Mouse (Mus musculus) heart, postnatal 25 days (tissue): ENCODE results near the gene Fam114a1. TPM values are rescaled to one million over a fixed set of nuclear protein-coding genes. Genes with fewer than 3 reads are reported as not detected.
A peak's percentile ranks its signal among the peaks of the same experiment; 100 is the strongest.

ENCODE experiments used
- DNase-seq: peaks from one replicate; pipeline ENCODE4 v3.0.0; 2022; ENCODE audit warnings: low spot score
- intact Hi-C: fragments of 180-260 bp; cut with DNase I; formaldehyde crosslinking; loops from one replicate; pipeline ENCODE4 v1.15.1; 2025
- total RNA-seq, 2 experiments: library from RNA; stranded (reverse); gene quantifications; 2 replicates each; pipeline ENCODE4 v1.2.3; 2021

The Fam114a1 gene
- total RNA-seq, 2 experiments from 2014 or later = 19.1 to 19.4 TPM

DNA sequence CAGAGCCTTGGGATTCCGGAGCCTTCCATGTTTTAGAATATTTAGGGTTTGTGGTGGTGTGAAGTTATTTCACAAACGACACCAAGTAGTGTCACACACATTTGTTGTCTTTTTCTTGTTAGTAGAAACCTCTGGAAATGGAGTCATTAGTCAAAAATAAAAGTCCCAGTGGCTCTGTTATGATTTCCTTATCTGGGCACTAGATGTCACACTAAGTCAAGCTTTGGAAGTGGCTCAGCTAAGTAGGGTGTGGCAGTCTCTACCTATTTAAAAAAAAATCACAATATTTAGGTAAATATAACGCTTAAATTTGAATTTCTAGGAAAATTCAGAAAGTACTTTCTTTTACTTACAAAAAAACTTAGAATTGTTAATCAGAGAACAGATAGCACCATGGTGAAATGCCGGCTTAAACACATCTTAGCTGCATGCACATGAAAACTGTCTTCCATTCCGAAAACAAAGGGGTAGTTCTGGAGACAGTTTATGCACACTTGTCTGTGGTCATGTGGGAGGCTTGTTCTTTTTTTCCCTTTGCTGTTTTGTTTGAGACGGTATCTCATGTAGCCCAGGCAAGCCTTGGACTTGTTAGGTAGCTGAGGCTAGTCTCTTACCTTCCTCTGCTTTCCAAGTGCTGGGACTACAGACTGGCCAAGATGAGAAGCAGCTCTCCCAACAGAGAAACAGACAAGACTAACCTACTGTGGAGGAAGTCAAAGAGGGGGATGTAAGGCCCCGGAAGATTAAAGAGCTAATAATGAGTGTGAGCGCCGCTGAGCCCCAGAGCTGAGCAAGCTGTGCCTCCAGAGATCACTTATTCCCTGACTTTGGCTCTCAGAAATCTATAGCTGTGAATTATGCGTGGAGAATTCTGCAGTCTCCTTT, 33.3 kb downstream of the Fam114a1 start:
- no peak for DNase-seq

GRCm38 (mm10) chr5:65003946-65004535, 34.2 kb downstream of the Fam114a1 start:
- intact Hi-C loops = loop anchor here (1.0 to 10.0 kb wide), 4 partner anchors 153 to 391 kb away; partner anchors contain the start of genes Lias and Rpl9
- DNase-seq = no peak

More for the DNA sequence above, 33.3 kb downstream of the Fam114a1 start:
- intact Hi-C loops = loop anchor here (2.0 to 10.0 kb wide), 3 partner anchors 154 to 392 kb away; partner anchors contain the start of genes Lias and Rpl9

GRCm38 (mm10) chr5:65005251-65005650, 35.4 kb downstream of the Fam114a1 start:
- DNase-seq = no peak
- intact Hi-C loops = loop anchor here (10.0 kb wide), 1 partner anchor 390 kb away; the partner anchor contains the start of genes Lias and Rpl9

GRCm38 (mm10) chr5:65006011-65006491, 36.2 kb downstream of the Fam114a1 start:
- intact Hi-C loops = loop anchor here (10.0 kb wide), 1 partner anchor 389 kb away; the partner anchor contains the start of genes Lias and Rpl9
- DNase-seq = no peak

- DNase-seq = no peak
- intact Hi-C loops = no loop called here
Measured at GRCm38 (mm10) chr5:65011901-65012573, 42.2 kb downstream of the Fam114a1 start.

- no peak for DNase-seq
- intact Hi-C loops = no loop called here
Measured at GRCm38 (mm10) chr5:65015508-65015907, 45.6 kb downstream of the Fam114a1 start.

GRCm38 (mm10) chr5:65019109-65019508, 49.2 kb downstream of the Fam114a1 start:
- DNase-seq = no peak
- intact Hi-C loops = no loop called here

GRCm38 (mm10) chr5:65019823-65020222, 50.0 kb downstream of the Fam114a1 start:
- no peak for DNase-seq
- intact Hi-C loops = no loop called here

- no peak for DNase-seq
- intact Hi-C loops = no loop called here
Measured at GRCm38 (mm10) chr5:65022006-65022405, 52.1 kb downstream of the Fam114a1 start.

DNA sequence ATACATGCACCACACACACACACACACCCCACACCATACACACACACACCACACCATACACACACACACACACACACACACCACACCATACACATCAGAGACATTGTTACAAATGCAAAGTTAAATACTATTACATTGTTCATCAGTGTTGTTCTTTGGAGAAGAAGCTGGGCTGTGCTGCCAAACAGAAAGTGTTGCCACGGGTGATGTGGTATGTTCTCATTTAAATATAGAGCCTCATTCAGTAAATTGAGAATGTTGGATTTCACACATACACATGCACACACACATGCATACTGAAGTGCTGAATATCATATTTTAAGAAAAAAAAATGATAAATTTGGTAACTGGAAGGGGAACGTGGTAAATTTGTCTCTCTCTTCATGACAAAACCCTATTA, 54.8 kb downstream of the Fam114a1 start:
- intact Hi-C loops = no loop called here
- DNase-seq = no peak

DNA sequence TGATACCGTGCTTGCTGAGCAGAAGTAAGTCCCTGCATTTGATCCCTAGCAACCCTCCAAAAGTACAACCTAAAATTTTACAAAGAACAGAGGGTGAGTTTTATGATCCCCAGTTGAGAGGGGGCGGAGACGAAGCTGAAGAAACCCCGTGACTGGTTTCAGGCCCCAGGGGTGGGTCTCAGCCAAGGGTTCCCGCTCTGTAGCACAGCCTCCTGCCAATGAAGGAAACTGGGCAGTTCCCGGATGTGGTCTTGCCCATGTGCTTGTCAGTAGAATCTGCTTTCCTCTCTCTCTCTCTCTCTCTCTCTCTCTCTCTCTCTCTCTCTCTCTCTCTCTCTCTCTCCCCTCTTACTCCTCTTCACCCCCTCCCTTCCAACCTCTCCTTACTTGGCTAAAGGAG, 56.0 kb downstream of the Fam114a1 start:
- intact Hi-C loops = no loop called here
- DNase-seq = no peak

DNA sequence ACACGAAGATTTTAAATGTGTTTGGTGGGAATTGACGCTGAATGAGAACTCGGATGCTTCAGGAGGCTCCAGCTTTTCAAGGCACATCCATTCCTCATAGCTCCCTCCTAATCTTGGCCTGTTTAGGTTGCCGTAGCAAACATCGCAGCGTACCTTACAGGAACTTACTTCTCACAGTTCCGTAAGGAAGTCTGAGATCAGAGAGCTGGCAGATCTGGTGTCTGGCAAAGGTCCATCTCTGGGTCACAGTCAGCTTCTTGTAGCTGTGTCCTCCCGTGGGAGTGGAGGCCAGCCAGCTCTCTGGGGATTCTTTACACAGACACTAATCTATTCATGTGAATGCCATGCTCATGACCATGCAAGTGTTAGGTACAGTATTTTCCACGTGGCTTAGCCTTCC, 56.9 kb downstream of the Fam114a1 start:
- DNase-seq = no peak
- intact Hi-C loops = no loop called here

GRCm38 (mm10) chr5:65028019-65028418, 58.1 kb downstream of the Fam114a1 start:
- intact Hi-C loops = no loop called here
- DNase-seq = no peak

DNA sequence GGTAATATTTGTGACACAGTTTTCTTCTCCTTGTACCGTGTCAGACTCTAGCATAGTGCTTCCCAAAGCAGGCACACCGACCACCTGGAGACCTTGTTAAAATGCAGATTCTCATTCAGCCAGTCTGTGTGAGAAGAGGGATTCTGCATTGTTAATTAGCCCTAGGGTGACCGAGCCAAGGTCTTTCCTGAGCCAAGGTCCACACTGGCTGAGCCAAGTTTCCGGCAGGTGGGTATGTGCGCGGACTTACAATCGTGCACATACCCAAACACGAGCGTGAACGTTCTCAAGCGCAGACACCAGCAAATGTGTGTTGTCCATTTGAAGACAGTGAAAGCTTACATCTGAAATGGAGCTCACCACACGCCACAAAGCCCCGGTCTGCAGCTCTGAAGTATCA, 66.7 kb downstream of the Fam114a1 start:
- DNase-seq = no peak
- intact Hi-C loops = no loop called here

DNA sequence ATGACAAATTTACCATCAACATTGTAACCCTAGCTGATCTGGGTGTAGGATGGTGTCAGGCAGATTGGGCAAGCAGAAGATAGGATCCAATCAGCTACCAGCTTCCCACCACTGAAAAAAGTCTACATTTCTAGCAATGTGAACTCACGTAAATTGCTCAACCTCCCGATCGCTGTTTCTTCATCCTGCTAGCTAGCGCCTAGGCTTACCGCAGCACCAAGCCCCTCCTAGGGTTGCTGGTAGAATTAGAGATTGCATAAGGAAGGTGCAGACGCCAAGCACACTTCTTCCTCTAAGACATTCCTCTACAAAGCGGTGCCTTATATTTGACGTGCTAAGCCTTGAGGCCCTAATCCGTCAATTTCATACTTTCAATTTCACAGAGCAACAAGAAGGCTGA, 68.4 kb downstream of the Fam114a1 start:
- no peak for DNase-seq
- intact Hi-C loops = no loop called here

GRCm38 (mm10) chr5:65038811-65039571, 69.1 kb downstream of the Fam114a1 start:
- intact Hi-C loops = no loop called here

DNA sequence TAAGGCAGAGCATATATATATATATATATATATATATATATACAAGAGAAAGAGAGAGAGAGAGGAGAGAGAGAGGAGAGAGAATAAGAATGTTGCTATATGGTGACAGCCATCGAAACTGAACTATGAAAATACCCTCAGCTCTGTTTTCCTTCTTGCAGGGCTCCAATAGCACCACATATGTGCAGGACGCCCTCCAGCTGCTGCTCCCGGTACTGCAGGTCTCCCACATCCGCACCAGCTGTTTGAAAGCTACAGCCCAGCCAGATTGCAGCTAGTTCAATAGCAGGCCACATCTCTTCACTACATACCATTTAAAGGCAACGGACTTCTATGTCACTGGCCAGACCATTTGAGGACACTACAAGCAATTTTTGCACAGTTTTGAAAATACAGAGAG, 70.6 kb downstream of the Fam114a1 start:
- intact Hi-C loops = no loop called here
- no peak for DNase-seq

More at GRCm38 (mm10) chr5:65038811-65039571, 69.1 kb downstream of the Fam114a1 start:
- peak; percentile 21 for DNase-seq

DNA sequence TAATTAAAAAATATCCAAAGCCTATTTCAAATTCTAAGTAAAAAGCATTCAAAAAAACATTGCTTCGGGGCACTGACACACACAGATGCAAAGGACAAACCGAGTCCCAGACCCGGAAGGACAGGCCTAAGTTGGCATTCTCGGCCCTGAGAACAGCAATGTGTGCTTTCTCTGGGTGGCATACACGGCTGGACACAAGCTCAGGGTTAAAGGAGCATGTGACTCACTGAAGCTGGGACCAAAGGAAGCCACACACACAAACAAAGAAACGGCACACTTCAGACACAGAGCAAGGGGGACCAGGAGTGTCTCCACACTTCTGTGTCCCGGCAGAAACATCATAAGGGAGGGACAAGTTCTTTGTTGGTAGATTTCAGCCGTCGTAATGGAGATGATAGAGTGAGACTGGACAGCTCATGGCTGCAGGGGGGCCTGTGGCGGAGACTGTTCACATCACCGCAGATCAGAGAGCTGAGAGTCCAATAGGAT, 73.6 kb downstream of the Fam114a1 start:
- intact Hi-C loops = no loop called here
- DNase-seq = no peak

DNA sequence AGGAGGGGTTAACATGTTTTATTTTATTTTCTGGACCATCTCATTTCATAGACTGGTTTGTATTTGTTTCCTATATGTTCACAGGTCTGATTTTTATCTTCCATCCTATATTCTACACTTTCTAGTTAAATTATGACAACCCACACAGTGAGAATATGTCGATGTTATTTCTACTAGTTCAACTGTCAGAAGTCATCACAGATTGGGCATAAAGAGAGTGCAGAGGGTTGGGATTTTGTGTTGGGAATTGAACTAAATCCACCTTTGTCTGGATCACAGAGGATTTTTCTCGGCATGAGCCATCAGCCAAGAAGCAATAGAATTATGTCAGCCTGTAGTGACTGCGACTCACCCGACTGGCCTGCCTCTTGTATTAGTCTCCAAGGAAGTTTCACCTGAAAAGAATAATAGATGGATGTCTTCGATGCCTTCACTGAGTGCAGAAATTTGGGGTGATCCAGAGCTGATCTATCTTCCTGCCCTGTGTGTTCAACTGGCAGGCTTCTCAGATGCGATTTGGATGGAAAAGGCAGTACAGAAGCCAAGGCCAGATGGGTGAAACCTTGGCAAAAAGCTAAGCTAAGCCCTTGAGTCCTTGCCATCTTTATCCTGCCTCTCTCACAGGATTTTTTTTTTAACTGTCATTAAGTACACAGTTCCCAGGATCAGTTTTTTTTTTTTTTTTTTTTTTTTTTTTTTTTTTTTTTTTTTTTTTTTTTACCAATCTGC, 75.9 kb downstream of the Fam114a1 start:
- DNase-seq = no peak
- intact Hi-C loops = no loop called here
